Mouse (Mus musculus) small intestine, adult 2 months (tissue): Measurements from ENCODE around the gene Psmd1.

Source experiments
- CTCF ChIP-seq: fragments of 200-500 bp; IDR thresholded peaks from 2 replicates; pipeline ENCODE4 v1.5.1; 2012; ENCODE audit warnings: low read depth, mild to moderate bottlenecking, control low read depth, inconsistent platforms, low read length, moderate library complexity, mixed read lengths; ENCODE audit not compliant: insufficient replicate concordance, insufficient read length; ENCODE audit errors: extremely low read depth
- POLR2A ChIP-seq: fragments of 200-500 bp; IDR thresholded peaks from 2 replicates; pipeline ENCODE4 v1.6.1; 2012; ENCODE audit warnings: low read depth, mild to moderate bottlenecking, control low read depth, inconsistent platforms, low read length, moderate library complexity

- TF ChIP-seq CTCF (no peak), POLR2A (no peak)
Measured at GRCm38 (mm10) chr1:86154824-86155164, 90.6 kb downstream of the Psmd1 start.
